Mouse (Mus musculus): ENCODE data around the gene Erich4. TPM values are rescaled to one million over a fixed set of nuclear protein-coding genes. Genes with fewer than 3 reads are reported as not detected.

Erich4 gene
- total RNA-seq, 1 experiment: not detected

GRCm38 (mm10) chr7:25607196-25607595 lies 8.5 kb downstream of the Erich4 start:
- H3K4me3 ChIP-seq (ENCODE audit: insufficient read depth in 1 of 2, low read depth in 1 of 2, low read length in 2 of 2, poor library complexity in 1 of 2, severe bottlenecking in 1 of 2): no peak overlapping the region
- TF ChIP-seq HCFC1 (IDR thresholded peaks at IDR 0.05; ENCODE audit: borderline replicate concordance, insufficient read depth, low read length) (no peak), ZNF384 (IDR thresholded peaks at IDR 0.05; ENCODE audit: low read depth, low read length) (no peak), ZC3H11A (IDR thresholded peaks at IDR 0.05; ENCODE audit: borderline replicate concordance, low read depth, low read length) (no peak), CHD2 (IDR thresholded peaks at IDR 0.05; ENCODE audit: low read depth, low read length) (no peak), MAFK (IDR thresholded peaks at IDR 0.05; ENCODE audit: insufficient read depth, low read depth, low read length) (no peak)
- no peaks in the 10 kb centered on the region for H3K9me3 ChIP-seq (ENCODE audit: control insufficient read depth, insufficient read depth, low read depth, low read length)
- H3K27ac ChIP-seq (ENCODE audit: insufficient read depth, low read depth, low read length, poor library complexity, severe bottlenecking): no peak overlapping the region
- no peaks in the 10 kb centered on the region for H3K4me1 ChIP-seq (ENCODE audit: control insufficient read depth in 2 of 2, insufficient read depth in 2 of 2, low read length in 2 of 2, poor library complexity in 1 of 2)
- in situ Hi-C loops (cut with MboI; ENCODE audit: low sequenced_read_pairs in 2 of 2, unreplicated experiment in 2 of 2): no loop called here
- no peak for DNase-seq (ENCODE audit: low read depth, low spot score)
- H3K9ac ChIP-seq (ENCODE audit: insufficient read depth, low read depth, low read length, poor library complexity, severe bottlenecking): no peak overlapping the region
- no peaks in the 10 kb centered on the region for H3K36me3 ChIP-seq (ENCODE audit: control insufficient read depth, insufficient read depth, low read length, poor library complexity, severe bottlenecking)

GRCm38 (mm10) chr7:25606625-25607063 lies 9.0 kb downstream of the Erich4 start:
- H3K9me3 ChIP-seq (ENCODE audit: control insufficient read depth, insufficient read depth, low read depth, low read length): no peaks in the 10 kb centered on the region
- no peak for DNase-seq (ENCODE audit: low read depth, low spot score)
- no peak overlapping the region for H3K27ac ChIP-seq (ENCODE audit: insufficient read depth, low read depth, low read length, poor library complexity, severe bottlenecking)
- H3K9ac ChIP-seq (ENCODE audit: insufficient read depth, low read depth, low read length, poor library complexity, severe bottlenecking): no peak overlapping the region
- no peaks in the 10 kb centered on the region for H3K36me3 ChIP-seq (ENCODE audit: control insufficient read depth, insufficient read depth, low read length, poor library complexity, severe bottlenecking)
- TF ChIP-seq HCFC1 (IDR thresholded peaks at IDR 0.05; ENCODE audit: borderline replicate concordance, insufficient read depth, low read length): no peak
- TF ChIP-seq ZNF384 (IDR thresholded peaks at IDR 0.05; ENCODE audit: low read depth, low read length): no peak
- no peak for TF ChIP-seq MAFK (IDR thresholded peaks at IDR 0.05; ENCODE audit: insufficient read depth, low read depth, low read length)
- TF ChIP-seq ZC3H11A (IDR thresholded peaks at IDR 0.05; ENCODE audit: borderline replicate concordance, low read depth, low read length): no peak
- TF ChIP-seq CHD2 (IDR thresholded peaks at IDR 0.05; ENCODE audit: low read depth, low read length): no peak
- in situ Hi-C loops (cut with MboI; ENCODE audit: low sequenced_read_pairs in 2 of 2, unreplicated experiment in 2 of 2): no loop called here
- H3K4me1 ChIP-seq (ENCODE audit: control insufficient read depth in 2 of 2, insufficient read depth in 2 of 2, low read length in 2 of 2, poor library complexity in 1 of 2): no peaks in the 10 kb centered on the region
- H3K4me3 ChIP-seq (ENCODE audit: insufficient read depth in 1 of 2, low read depth in 1 of 2, low read length in 2 of 2, poor library complexity in 1 of 2, severe bottlenecking in 1 of 2): no peak overlapping the region

GRCm38 (mm10) chr7:25601346-25601745 lies 14.3 kb downstream of the Erich4 start:
- Histone ChIP-seq H3K27ac (ENCODE audit: insufficient read depth, low read depth, low read length, poor library complexity, severe bottlenecking) (no peak overlapping the region), H3K36me3 (ENCODE audit: control insufficient read depth, insufficient read depth, low read length, poor library complexity, severe bottlenecking) (no peaks in the 10 kb centered on the region), H3K9me3 (ENCODE audit: control insufficient read depth, insufficient read depth, low read depth, low read length) (no peaks in the 10 kb centered on the region), H3K4me3 (ENCODE audit: insufficient read depth in 1 of 2, low read depth in 1 of 2, low read length in 2 of 2, poor library complexity in 1 of 2, severe bottlenecking in 1 of 2) (peak overlapping the region; percentile 54 to 56), H3K9ac (ENCODE audit: insufficient read depth, low read depth, low read length, poor library complexity, severe bottlenecking) (peak overlapping the region; percentile 58), H3K4me1 (ENCODE audit: control insufficient read depth in 2 of 2, insufficient read depth in 2 of 2, low read length in 2 of 2, poor library complexity in 1 of 2) (0 out of 4 replicates have a peak, but pooled peaks cover 2 to 4% of the 10 kb centered on the region in 2 experiments)
- TF ChIP-seq CHD2 (IDR thresholded peaks at IDR 0.05; ENCODE audit: low read depth, low read length) (no peak), ZC3H11A (IDR thresholded peaks at IDR 0.05; ENCODE audit: borderline replicate concordance, low read depth, low read length) (no peak), ZNF384 (IDR thresholded peaks at IDR 0.05; ENCODE audit: low read depth, low read length) (no peak), MAFK (IDR thresholded peaks at IDR 0.05; ENCODE audit: insufficient read depth, low read depth, low read length) (no peak), HCFC1 (IDR thresholded peaks at IDR 0.05; ENCODE audit: borderline replicate concordance, insufficient read depth, low read length) (no peak)
- no peak for DNase-seq (ENCODE audit: low read depth, low spot score)
- in situ Hi-C loops (cut with MboI; ENCODE audit: low sequenced_read_pairs in 2 of 2, unreplicated experiment in 2 of 2): no loop called here

- no peak overlapping the region for H3K27ac ChIP-seq (ENCODE audit: insufficient read depth, low read depth, low read length, poor library complexity, severe bottlenecking)
- no peak for DNase-seq (ENCODE audit: low read depth, low spot score)
- 0 out of 4 replicates have a peak, but pooled peaks cover 2 to 4% of the 10 kb centered on the region in 2 experiments for H3K4me1 ChIP-seq (ENCODE audit: control insufficient read depth in 2 of 2, insufficient read depth in 2 of 2, low read length in 2 of 2, poor library complexity in 1 of 2)
- H3K9me3 ChIP-seq (ENCODE audit: control insufficient read depth, insufficient read depth, low read depth, low read length): no peaks in the 10 kb centered on the region
- no peak for TF ChIP-seq HCFC1 (IDR thresholded peaks at IDR 0.05; ENCODE audit: borderline replicate concordance, insufficient read depth, low read length)
- TF ChIP-seq ZNF384 (IDR thresholded peaks at IDR 0.05; ENCODE audit: low read depth, low read length): no peak
- TF ChIP-seq CHD2 (IDR thresholded peaks at IDR 0.05; ENCODE audit: low read depth, low read length): no peak
- TF ChIP-seq MAFK (IDR thresholded peaks at IDR 0.05; ENCODE audit: insufficient read depth, low read depth, low read length): no peak
- TF ChIP-seq ZC3H11A (IDR thresholded peaks at IDR 0.05; ENCODE audit: borderline replicate concordance, low read depth, low read length): no peak
- H3K9ac ChIP-seq (ENCODE audit: insufficient read depth, low read depth, low read length, poor library complexity, severe bottlenecking): peak overlapping the region; percentile 58
- peak overlapping the region in 1 of 2 experiments; percentile 56; a peak in 1 of 4 replicates for H3K4me3 ChIP-seq (ENCODE audit: insufficient read depth in 1 of 2, low read depth in 1 of 2, low read length in 2 of 2, poor library complexity in 1 of 2, severe bottlenecking in 1 of 2)
- H3K36me3 ChIP-seq (ENCODE audit: control insufficient read depth, insufficient read depth, low read length, poor library complexity, severe bottlenecking): no peaks in the 10 kb centered on the region
- in situ Hi-C loops (cut with MboI; ENCODE audit: low sequenced_read_pairs in 2 of 2, unreplicated experiment in 2 of 2): no loop called here
Measured at GRCm38 (mm10) chr7:25600666-25601065, 15.0 kb downstream of the Erich4 start.

All from ES-E14 (cell line).